Mouse (Mus musculus): ENCODE results near the gene Ssx2ip.

DNA sequence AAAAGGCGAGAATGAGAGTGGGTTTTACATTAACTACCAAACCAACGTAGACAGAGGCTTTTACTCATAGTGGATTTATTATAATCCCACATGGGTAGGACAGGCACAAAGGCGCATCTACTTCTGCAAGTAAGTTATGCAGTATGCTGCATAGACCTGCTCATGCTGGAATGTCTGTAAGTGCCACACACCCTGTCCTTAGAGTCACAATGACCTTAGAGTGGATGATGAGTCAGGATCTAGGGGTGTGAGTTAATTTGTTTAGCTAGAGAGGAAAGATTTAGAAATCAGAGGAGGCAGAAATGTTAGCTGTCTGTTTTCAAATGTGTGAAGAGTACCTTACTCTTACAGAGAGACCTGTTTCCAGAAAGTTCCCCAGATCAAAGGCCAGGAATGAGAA, 43.2 kb downstream of the Ssx2ip start:
- TF ChIP-seq POLR2A (IDR thresholded peaks at IDR 0.05; ENCODE audit: insufficient read depth, low read depth, low read length) (no peak), CTCF (IDR thresholded peaks at IDR 0.05; ENCODE audit: insufficient read depth, low read depth, low read length) (no peak)
